Mouse (Mus musculus) spleen, postnatal 10 days (tissue): Measurements from ENCODE around the gene Gm49393.

ENCODE experiments used
- DNase-seq, 2 experiments: peaks; one replicate each; pipeline ENCODE4 v3.0.0; 2021 to 2022; ENCODE audit warnings: low spot score in 2 of 2

The Gm49393 gene

DNA sequence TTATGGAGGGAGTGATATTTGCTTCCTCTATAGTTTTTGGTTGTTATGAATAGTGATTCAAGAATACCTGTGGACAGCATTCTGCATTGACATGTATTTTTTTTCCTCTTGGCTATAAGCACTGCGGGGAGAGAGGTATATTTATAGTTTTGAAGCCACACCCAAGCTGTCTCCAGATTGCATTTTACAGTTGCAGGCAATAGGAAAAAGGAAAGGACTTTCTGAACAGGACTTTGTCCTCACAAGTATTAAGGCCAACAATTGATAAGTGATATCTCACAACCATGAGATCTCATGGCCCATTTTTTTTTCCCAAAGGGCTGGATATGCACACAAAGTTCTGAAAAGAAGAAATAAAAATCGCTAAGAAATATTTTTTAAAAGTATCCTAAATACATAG, 125.7 kb downstream of the Gm49393 start:
- DNase-seq = no peak
